Mouse (Mus musculus): ENCODE data around the gene 1700001K19Rik. TPM values are rescaled to one million over a fixed set of nuclear protein-coding genes. Genes with fewer than 3 reads are reported as not detected.

The 1700001K19Rik gene
- polyA plus RNA-seq, 1 experiment from 2014 or later = not detected

- H3K36me3 ChIP-seq (ENCODE audit: control insufficient read depth, insufficient read depth, low read length) = peaks cover 23% of the 10 kb centered on the region
- H3K9ac ChIP-seq (ENCODE audit: low read length) = no peak overlapping the region
- H3K9me3 ChIP-seq (ENCODE audit: control insufficient read depth, low read length) = no peaks in the 10 kb centered on the region
- 49% methylated on average over 12 of the region's 12 CpGs for WGBS
- H3K4me1 ChIP-seq (replicated peaks; ENCODE audit: control insufficient read depth, insufficient read depth, low read length) = peaks cover 5% of the 10 kb centered on the region; the same call in 1 of the 2 replicates
- H3K27me3 ChIP-seq (ENCODE audit: control insufficient read depth, insufficient read depth, low read depth, low read length) = no peaks in the 10 kb centered on the region
- ATAC-seq (ENCODE audit: low read depth) = peak; percentile 83
- H3K27ac ChIP-seq (ENCODE audit: low read length) = peak overlapping the region; percentile 48
- H3K4me3 ChIP-seq (ENCODE audit: low read length) = no peak overlapping the region
- no peak overlapping the region for H3K4me2 ChIP-seq (ENCODE audit: low read depth, low read length)
These were observed 5.7 kb upstream of the 1700001K19Rik start for GRCm38 (mm10) chr12:110687894-110688734.

GRCm38 (mm10) chr12:110683580-110683979 is 1.2 kb upstream of the 1700001K19Rik start:
- Histone ChIP-seq H3K4me3 (ENCODE audit: low read length) (no peak overlapping the region), H3K4me1 (replicated peaks; ENCODE audit: control insufficient read depth, insufficient read depth, low read length) (peaks cover 5% of the 10 kb centered on the region), H3K4me2 (ENCODE audit: low read depth, low read length) (no peak overlapping the region), H3K27me3 (ENCODE audit: control insufficient read depth, insufficient read depth, low read depth, low read length) (no peaks in the 10 kb centered on the region), H3K9me3 (ENCODE audit: control insufficient read depth, low read length) (no peaks in the 10 kb centered on the region), H3K27ac (ENCODE audit: low read length) (no peak overlapping the region), H3K9ac (ENCODE audit: low read length) (no peak overlapping the region), H3K36me3 (ENCODE audit: control insufficient read depth, insufficient read depth, low read length) (0 out of 2 replicates have a peak, but pooled peaks cover 2% of the 10 kb centered on the region)
- no CpG with 5 or more reads among the region's 1 CpGs for WGBS
- ATAC-seq (ENCODE audit: low read depth) = no peak

- Histone ChIP-seq H3K4me1 (replicated peaks; ENCODE audit: control insufficient read depth, insufficient read depth, low read length) (no peaks in the 10 kb centered on the region; the same call in 1 of the 2 replicates), H3K9ac (ENCODE audit: low read length) (no peak overlapping the region), H3K4me2 (ENCODE audit: low read depth, low read length) (no peak overlapping the region), H3K9me3 (ENCODE audit: control insufficient read depth, low read length) (no peaks in the 10 kb centered on the region), H3K27ac (ENCODE audit: low read length) (no peak overlapping the region), H3K27me3 (ENCODE audit: control insufficient read depth, insufficient read depth, low read depth, low read length) (no peaks in the 10 kb centered on the region), H3K36me3 (ENCODE audit: control insufficient read depth, insufficient read depth, low read length) (0 out of 2 replicates have a peak, but pooled peaks cover 2% of the 10 kb centered on the region), H3K4me3 (ENCODE audit: low read length) (no peak overlapping the region)
- ATAC-seq (ENCODE audit: low read depth) = no peak
- whole genome bisulfite sequencing = 48% methylated on average over 3 of the region's 3 CpGs
These were observed 541 bp downstream of the 1700001K19Rik start for GRCm38 (mm10) chr12:110681878-110682277.

GRCm38 (mm10) chr12:110681191-110681590 is 1.2 kb downstream of the 1700001K19Rik start:
- no peak overlapping the region for H3K9ac ChIP-seq (ENCODE audit: low read length)
- H3K4me3 ChIP-seq (ENCODE audit: low read length) = no peak overlapping the region
- H3K27me3 ChIP-seq (ENCODE audit: control insufficient read depth, insufficient read depth, low read depth, low read length) = no peaks in the 10 kb centered on the region
- ATAC-seq (ENCODE audit: low read depth) = peak; percentile 78
- no peak overlapping the region for H3K4me2 ChIP-seq (ENCODE audit: low read depth, low read length)
- WGBS = 19% methylated on average over 7 of the region's 7 CpGs
- no peak overlapping the region for H3K27ac ChIP-seq (ENCODE audit: low read length)
- H3K4me1 ChIP-seq (replicated peaks; ENCODE audit: control insufficient read depth, insufficient read depth, low read length) = no peaks in the 10 kb centered on the region; the same call in 1 of the 2 replicates
- H3K36me3 ChIP-seq (ENCODE audit: control insufficient read depth, insufficient read depth, low read length) = no peaks in the 10 kb centered on the region
- H3K9me3 ChIP-seq (ENCODE audit: control insufficient read depth, low read length) = no peaks in the 10 kb centered on the region

GRCm38 (mm10) chr12:110674243-110674642 is 8.2 kb downstream of the 1700001K19Rik start:
- H3K9ac ChIP-seq (ENCODE audit: low read length) = no peak overlapping the region
- H3K9me3 ChIP-seq (ENCODE audit: control insufficient read depth, low read length) = no peaks in the 10 kb centered on the region
- no peak overlapping the region for H3K27ac ChIP-seq (ENCODE audit: low read length)
- H3K4me2 ChIP-seq (ENCODE audit: low read depth, low read length) = no peak overlapping the region
- H3K27me3 ChIP-seq (ENCODE audit: control insufficient read depth, insufficient read depth, low read depth, low read length) = no peaks in the 10 kb centered on the region
- ATAC-seq (ENCODE audit: low read depth) = no peak
- 49% methylated on average over 5 of the region's 5 CpGs for WGBS
- no peaks in the 10 kb centered on the region; the same call in 1 of the 2 replicates for H3K36me3 ChIP-seq (ENCODE audit: control insufficient read depth, insufficient read depth, low read length)
- H3K4me1 ChIP-seq (replicated peaks; ENCODE audit: control insufficient read depth, insufficient read depth, low read length) = no peaks in the 10 kb centered on the region
- H3K4me3 ChIP-seq (ENCODE audit: low read length) = no peak overlapping the region

- Histone ChIP-seq H3K4me3 (ENCODE audit: low read length) (no peak overlapping the region), H3K27me3 (ENCODE audit: control insufficient read depth, insufficient read depth, low read depth, low read length) (no peaks in the 10 kb centered on the region), H3K27ac (ENCODE audit: low read length) (no peak overlapping the region), H3K4me2 (ENCODE audit: low read depth, low read length) (no peak overlapping the region), H3K9ac (ENCODE audit: low read length) (no peak overlapping the region), H3K4me1 (replicated peaks; ENCODE audit: control insufficient read depth, insufficient read depth, low read length) (no peaks in the 10 kb centered on the region), H3K9me3 (ENCODE audit: control insufficient read depth, low read length) (no peaks in the 10 kb centered on the region), H3K36me3 (ENCODE audit: control insufficient read depth, insufficient read depth, low read length) (peaks cover 54% of the 10 kb centered on the region)
- no peak for ATAC-seq (ENCODE audit: low read depth)
- WGBS = 81% methylated on average over 13 of the region's 13 CpGs
These were observed 14.8 kb downstream of the 1700001K19Rik start for GRCm38 (mm10) chr12:110667466-110668077.

GRCm38 (mm10) chr12:110661746-110662145 is 20.7 kb downstream of the 1700001K19Rik start:
- Histone ChIP-seq H3K9me3 (ENCODE audit: control insufficient read depth, low read length) (no peaks in the 10 kb centered on the region), H3K4me1 (replicated peaks; ENCODE audit: control insufficient read depth, insufficient read depth, low read length) (no peaks in the 10 kb centered on the region), H3K27me3 (ENCODE audit: control insufficient read depth, insufficient read depth, low read depth, low read length) (no peaks in the 10 kb centered on the region), H3K36me3 (ENCODE audit: control insufficient read depth, insufficient read depth, low read length) (peaks cover 85% of the 10 kb centered on the region), H3K9ac (ENCODE audit: low read length) (no peak overlapping the region), H3K27ac (ENCODE audit: low read length) (no peak overlapping the region), H3K4me3 (ENCODE audit: low read length) (no peak overlapping the region), H3K4me2 (ENCODE audit: low read depth, low read length) (no peak overlapping the region)
- ATAC-seq (ENCODE audit: low read depth) = no peak
- 93% methylated on average over 14 of the region's 14 CpGs for WGBS

- Histone ChIP-seq H3K9ac (ENCODE audit: low read length) (no peak overlapping the region), H3K4me2 (ENCODE audit: low read depth, low read length) (no peak overlapping the region), H3K27me3 (ENCODE audit: control insufficient read depth, insufficient read depth, low read depth, low read length) (no peaks in the 10 kb centered on the region), H3K36me3 (ENCODE audit: control insufficient read depth, insufficient read depth, low read length) (peaks cover 88% of the 10 kb centered on the region), H3K4me3 (ENCODE audit: low read length) (no peak overlapping the region), H3K4me1 (replicated peaks; ENCODE audit: control insufficient read depth, insufficient read depth, low read length) (no peaks in the 10 kb centered on the region), H3K27ac (ENCODE audit: low read length) (no peak overlapping the region), H3K9me3 (ENCODE audit: control insufficient read depth, low read length) (no peaks in the 10 kb centered on the region)
- no peak for ATAC-seq (ENCODE audit: low read depth)
- WGBS = 95% methylated on average over 17 of the region's 17 CpGs
These were observed 31.0 kb downstream of the 1700001K19Rik start for GRCm38 (mm10) chr12:110651464-110651863.

GRCm38 (mm10) chr12:110650241-110650641 is 32.2 kb downstream of the 1700001K19Rik start:
- Histone ChIP-seq H3K4me3 (ENCODE audit: low read length) (no peak overlapping the region), H3K9me3 (ENCODE audit: control insufficient read depth, low read length) (no peaks in the 10 kb centered on the region), H3K27me3 (ENCODE audit: control insufficient read depth, insufficient read depth, low read depth, low read length) (no peaks in the 10 kb centered on the region), H3K27ac (ENCODE audit: low read length) (no peak overlapping the region), H3K4me1 (replicated peaks; ENCODE audit: control insufficient read depth, insufficient read depth, low read length) (no peaks in the 10 kb centered on the region), H3K9ac (ENCODE audit: low read length) (no peak overlapping the region), H3K4me2 (ENCODE audit: low read depth, low read length) (no peak overlapping the region), H3K36me3 (ENCODE audit: control insufficient read depth, insufficient read depth, low read length) (peaks cover 83% of the 10 kb centered on the region)
- ATAC-seq (ENCODE audit: low read depth) = no peak
- 69% methylated on average over 8 of the region's 8 CpGs for WGBS
